Mouse (Mus musculus) cerebellum, adult 2 months (tissue): Measurements from ENCODE around the gene Wnt6.

Experiments used
- CTCF ChIP-seq: fragments of 200-500 bp; IDR thresholded peaks from 2 replicates; pipeline ENCODE4 v1.5.1; 2011; ENCODE audit warnings: low read depth, mild to moderate bottlenecking, control low read depth, low read length, moderate library complexity, borderline replicate concordance; ENCODE audit not compliant: insufficient read depth
- POLR2A ChIP-seq: fragments of 200-500 bp; IDR thresholded peaks from 2 replicates; pipeline ENCODE4 v1.6.1; 2011; ENCODE audit warnings: low read length, control low read depth, borderline replicate concordance; ENCODE audit not compliant: insufficient read depth

DNA sequence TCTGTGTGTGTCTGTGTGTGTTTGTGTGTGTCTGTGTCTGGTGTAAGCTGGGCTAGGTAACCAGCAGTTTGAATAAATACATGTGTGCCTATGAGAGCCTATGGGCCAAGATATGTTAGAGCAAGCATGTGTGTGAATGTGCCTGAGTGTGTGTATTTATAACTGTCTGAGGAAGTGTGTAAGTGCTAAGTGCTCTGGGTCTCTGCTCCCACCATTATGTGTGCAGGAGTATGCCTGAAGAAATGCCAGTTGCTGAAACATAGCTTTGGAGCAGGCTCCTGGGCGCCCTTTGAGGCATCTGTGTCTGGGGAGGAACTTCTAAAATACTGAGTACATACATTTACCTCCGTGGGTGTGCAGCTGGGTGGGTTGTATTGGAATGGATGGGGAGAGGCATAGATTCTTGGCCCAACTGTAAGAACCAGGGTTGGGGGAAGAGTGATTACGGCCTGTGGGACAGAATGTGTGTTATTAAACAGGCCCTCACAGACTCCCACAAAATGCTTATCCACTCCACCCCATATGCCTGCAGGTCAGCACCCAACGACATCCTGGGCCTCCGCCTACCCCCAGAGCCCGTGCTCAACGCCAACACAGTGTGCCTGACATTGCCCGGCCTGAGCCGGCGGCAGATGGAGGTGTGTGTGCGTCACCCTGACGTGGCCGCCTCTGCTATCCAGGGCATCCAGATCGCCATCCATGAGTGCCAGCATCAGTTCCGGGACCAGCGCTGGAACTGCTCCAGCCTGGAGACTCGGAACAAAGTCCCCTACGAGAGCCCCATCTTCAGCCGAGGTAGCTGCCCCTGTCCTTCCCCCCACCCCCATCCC, 21.4 kb downstream of the Wnt6 start:
- no peak for TF ChIP-seq CTCF
- no peak for TF ChIP-seq POLR2A
